Mouse (Mus musculus): ENCODE measurements around the gene Xylt2. TPM values are rescaled to one million over a fixed set of nuclear protein-coding genes. Genes with fewer than 3 reads are reported as not detected.

Gene Xylt2
- total and polyA plus RNA-seq, 3 experiments, result 4.5 to 16.4 (median 7.0) TPM

- H3K27me3 ChIP-seq (ENCODE audit: insufficient read depth, low read length), result peaks cover 17% of the 10 kb centered on the region
- DNase-seq (ENCODE audit: low spot score) (no peak), ATAC-seq (ENCODE audit: extremely low read depth, insufficient number of reproducible peaks, low FRiP score, poor library complexity, severe bottlenecking) (no peak)
- H3K9me3 ChIP-seq (replicated peaks), result no peaks in the 10 kb centered on the region
- H3K4me3 ChIP-seq (ENCODE audit: low read depth, low read length), result no peak overlapping the region
- no peaks in the 10 kb centered on the region for H3K36me3 ChIP-seq (replicated peaks)
- peaks cover 7% of the 10 kb centered on the region for H3K4me1 ChIP-seq (ENCODE audit: insufficient read depth, low read depth, low read length)
- TF ChIP-seq GATA1 (IDR thresholded peaks at IDR 0.05; ENCODE audit: borderline replicate concordance, low read length) (no peak), POLR2AphosphoS5 (IDR thresholded peaks at IDR 0.05; ENCODE audit: insufficient replicate concordance, low read depth, low read length) (no peak), GATA2 (IDR thresholded peaks at IDR 0.05; ENCODE audit: borderline replicate concordance, low read depth, low read length) (no peak), CTCF (IDR thresholded peaks at IDR 0.05; ENCODE audit: low read depth, low read length) (no peak), TAL1 (conservative IDR thresholded peaks at IDR 0.05; ENCODE audit: low read depth, low read length) (no peak)
These were observed 4.3 kb upstream of the Xylt2 start for GRCm38 (mm10) chr11:94681640-94682039.

DNA sequence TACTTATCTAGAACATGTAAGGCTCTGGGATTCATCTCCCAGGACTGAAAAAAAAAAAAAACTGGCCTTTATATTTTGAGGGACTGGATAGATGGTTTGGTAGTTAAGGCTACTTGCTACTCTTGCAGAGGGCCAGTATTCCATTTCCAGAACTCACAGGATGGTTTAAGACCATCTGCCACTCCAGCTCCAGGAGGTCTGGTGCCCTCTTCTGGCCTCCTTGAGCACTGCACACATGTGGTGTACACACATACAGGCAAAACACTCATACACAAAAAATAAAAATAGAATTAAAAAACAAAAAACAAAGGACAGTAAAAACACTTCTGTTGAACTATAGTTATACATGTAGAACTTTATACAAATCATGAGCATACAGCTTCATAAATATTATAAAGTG is 3.3 kb upstream of the Xylt2 start:
- H3K36me3 ChIP-seq (replicated peaks), result peaks cover 4% of the 10 kb centered on the region
- no peak for ATAC-seq (ENCODE audit: extremely low read depth, insufficient number of reproducible peaks, low FRiP score, poor library complexity, severe bottlenecking)

GRCm38 (mm10) chr11:94677607-94678145 is 361 bp upstream of the Xylt2 start:
- Histone ChIP-seq H3K36me3 (replicated peaks) (peaks cover 29% of the 10 kb centered on the region), H3K4me3 (ENCODE audit: low read depth, low read length) (peak overlapping the region; percentile 96), H3K4me1 (ENCODE audit: insufficient read depth, low read depth, low read length) (peaks cover 23% of the 10 kb centered on the region), H3K27me3 (ENCODE audit: insufficient read depth, low read length) (peaks cover 9% of the 10 kb centered on the region; the same call in 1 of the 2 replicates), H3K9me3 (replicated peaks) (no peaks in the 10 kb centered on the region)
- ATAC-seq (ENCODE audit: extremely low read depth, insufficient number of reproducible peaks, low FRiP score, poor library complexity, severe bottlenecking) (no peak), DNase-seq (ENCODE audit: low spot score) (no peak)
- TF ChIP-seq POLR2AphosphoS5 (IDR thresholded peaks at IDR 0.05; ENCODE audit: insufficient replicate concordance, low read depth, low read length) (no peak), TAL1 (conservative IDR thresholded peaks at IDR 0.05; ENCODE audit: low read depth, low read length) (no peak), GATA2 (IDR thresholded peaks at IDR 0.05; ENCODE audit: borderline replicate concordance, low read depth, low read length) (no peak), CTCF (IDR thresholded peaks at IDR 0.05; ENCODE audit: low read depth, low read length) (no peak), GATA1 (IDR thresholded peaks at IDR 0.05; ENCODE audit: borderline replicate concordance, low read length) (no peak)

More for the DNA sequence above, 3.3 kb upstream of the Xylt2 start:
- Histone ChIP-seq H3K4me3 (ENCODE audit: low read depth, low read length) (no peak overlapping the region), H3K4me1 (ENCODE audit: insufficient read depth, low read depth, low read length) (peaks cover 17% of the 10 kb centered on the region), H3K27me3 (ENCODE audit: insufficient read depth, low read length) (peaks cover 17% of the 10 kb centered on the region), H3K9me3 (replicated peaks) (no peaks in the 10 kb centered on the region)
- no peak for DNase-seq (ENCODE audit: low spot score)
- TF ChIP-seq GATA1 (IDR thresholded peaks at IDR 0.05; ENCODE audit: borderline replicate concordance, low read length) (no peak), POLR2AphosphoS5 (IDR thresholded peaks at IDR 0.05; ENCODE audit: insufficient replicate concordance, low read depth, low read length) (no peak), TAL1 (conservative IDR thresholded peaks at IDR 0.05; ENCODE audit: low read depth, low read length) (no peak), CTCF (IDR thresholded peaks at IDR 0.05; ENCODE audit: low read depth, low read length) (no peak), GATA2 (IDR thresholded peaks at IDR 0.05; ENCODE audit: borderline replicate concordance, low read depth, low read length) (no peak)

DNA sequence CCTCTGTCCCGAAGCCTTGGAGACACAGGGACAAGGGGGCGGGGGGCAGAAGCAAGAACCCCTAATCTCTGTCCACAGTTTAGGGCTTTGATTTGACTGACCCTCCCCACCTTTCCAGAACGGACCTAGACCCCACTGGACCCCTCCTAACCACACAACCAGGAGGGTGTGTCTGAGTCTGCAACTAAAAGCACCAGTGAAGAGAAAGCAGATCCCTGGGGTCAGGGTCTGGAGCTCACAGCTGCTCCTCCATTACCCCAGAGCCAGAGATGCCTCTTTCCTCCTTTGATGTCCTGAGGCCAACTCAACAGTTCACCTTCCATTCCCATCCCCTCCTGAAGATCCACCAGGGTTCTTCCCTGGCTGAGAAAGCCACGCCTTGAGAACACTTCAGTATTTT is 1.0 kb downstream of the Xylt2 start:
- ATAC-seq (ENCODE audit: extremely low read depth, insufficient number of reproducible peaks, low FRiP score, poor library complexity, severe bottlenecking), result no peak
- TF ChIP-seq TAL1 (conservative IDR thresholded peaks at IDR 0.05; ENCODE audit: low read depth, low read length) (no peak), CTCF (IDR thresholded peaks at IDR 0.05; ENCODE audit: low read depth, low read length) (no peak), GATA1 (IDR thresholded peaks at IDR 0.05; ENCODE audit: borderline replicate concordance, low read length) (no peak), POLR2AphosphoS5 (IDR thresholded peaks at IDR 0.05; ENCODE audit: insufficient replicate concordance, low read depth, low read length) (no peak), GATA2 (IDR thresholded peaks at IDR 0.05; ENCODE audit: borderline replicate concordance, low read depth, low read length) (no peak)
- Histone ChIP-seq H3K4me3 (ENCODE audit: low read depth, low read length) (peak overlapping the region; percentile 96), H3K4me1 (ENCODE audit: insufficient read depth, low read depth, low read length) (peaks cover 23% of the 10 kb centered on the region), H3K27me3 (ENCODE audit: insufficient read depth, low read length) (peaks cover 4% of the 10 kb centered on the region; the same call in 1 of the 2 replicates), H3K9me3 (replicated peaks) (no peaks in the 10 kb centered on the region), H3K36me3 (replicated peaks) (peaks cover 41% of the 10 kb centered on the region)
- no peak for DNase-seq (ENCODE audit: low spot score)

DNA sequence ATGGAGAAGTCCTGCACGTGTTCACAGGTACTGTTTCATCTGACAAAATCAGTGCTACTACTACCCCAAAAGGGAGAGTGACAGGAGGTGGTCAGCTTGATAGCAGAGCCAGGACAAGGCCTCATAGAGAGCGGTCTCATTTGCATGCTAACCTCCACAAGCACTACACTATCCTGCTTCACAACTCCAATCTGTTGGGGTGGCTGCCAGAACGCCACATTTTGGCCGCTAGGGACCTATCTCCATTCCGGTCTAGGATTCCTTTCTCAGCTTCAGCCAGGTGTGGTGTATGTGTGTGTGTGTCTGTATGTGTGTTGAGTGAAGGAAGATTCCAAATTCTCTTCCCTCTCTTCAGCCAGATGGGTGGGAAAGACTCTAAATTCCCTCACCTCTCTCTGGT is 1.9 kb downstream of the Xylt2 start:
- no peak overlapping the region for H3K4me3 ChIP-seq (ENCODE audit: low read depth, low read length)
- H3K27me3 ChIP-seq (ENCODE audit: insufficient read depth, low read length), result peaks cover 4% of the 10 kb centered on the region; the same call in 1 of the 2 replicates
- H3K4me1 ChIP-seq (ENCODE audit: insufficient read depth, low read depth, low read length), result peaks cover 23% of the 10 kb centered on the region
- DNase-seq (ENCODE audit: low spot score) (no peak), ATAC-seq (ENCODE audit: extremely low read depth, insufficient number of reproducible peaks, low FRiP score, poor library complexity, severe bottlenecking) (no peak)
- H3K9me3 ChIP-seq (replicated peaks), result no peaks in the 10 kb centered on the region
- H3K36me3 ChIP-seq (replicated peaks), result peaks cover 48% of the 10 kb centered on the region
- TF ChIP-seq GATA2 (IDR thresholded peaks at IDR 0.05; ENCODE audit: borderline replicate concordance, low read depth, low read length) (no peak), CTCF (IDR thresholded peaks at IDR 0.05; ENCODE audit: low read depth, low read length) (no peak), GATA1 (IDR thresholded peaks at IDR 0.05; ENCODE audit: borderline replicate concordance, low read length) (no peak)

- peaks cover 4% of the 10 kb centered on the region; the same call in 1 of the 2 replicates for H3K27me3 ChIP-seq (ENCODE audit: insufficient read depth, low read length)
- H3K36me3 ChIP-seq (replicated peaks), result peaks cover 52% of the 10 kb centered on the region
- peaks cover 23% of the 10 kb centered on the region for H3K4me1 ChIP-seq (ENCODE audit: insufficient read depth, low read depth, low read length)
- no peaks in the 10 kb centered on the region for H3K9me3 ChIP-seq (replicated peaks)
- H3K4me3 ChIP-seq (ENCODE audit: low read depth, low read length), result no peak overlapping the region
- ATAC-seq (ENCODE audit: extremely low read depth, insufficient number of reproducible peaks, low FRiP score, poor library complexity, severe bottlenecking) (no peak), DNase-seq (ENCODE audit: low spot score) (no peak)
- no peak for TF ChIP-seq GATA1 (IDR thresholded peaks at IDR 0.05; ENCODE audit: borderline replicate concordance, low read length)
- TF ChIP-seq GATA2 (IDR thresholded peaks at IDR 0.05; ENCODE audit: borderline replicate concordance, low read depth, low read length), result no peak
- TF ChIP-seq TAL1 (conservative IDR thresholded peaks at IDR 0.05; ENCODE audit: low read depth, low read length), result no peak
- TF ChIP-seq POLR2AphosphoS5 (IDR thresholded peaks at IDR 0.05; ENCODE audit: insufficient replicate concordance, low read depth, low read length), result no peak
- TF ChIP-seq CTCF (IDR thresholded peaks at IDR 0.05; ENCODE audit: low read depth, low read length), result no peak
These were observed 2.3 kb downstream of the Xylt2 start for GRCm38 (mm10) chr11:94674984-94675383.

Data from G1E (cell line).